Mouse (Mus musculus) gastrocnemius, adult 2 months (tissue): ENCODE results near the gene Olfr1248. TPM values are rescaled to one million over a fixed set of nuclear protein-coding genes. Genes with fewer than 3 reads are reported as not detected.
"Not testable (repeated sequence)": the region's sequence is repeated elsewhere in the genome, so short reads cannot be mapped to it uniquely, and the experiment has no call there.

Experiments
- DNase-seq: peaks from one replicate; pipeline ENCODE4 v3.0.0; 2022
- H3K27ac ChIP-seq: fragments of 200-600 bp; 2 replicates; pipeline ENCODE4 v1.8.1; 2022; ENCODE audit warnings: mild to moderate bottlenecking
- H3K4me3 ChIP-seq: fragments of 200-600 bp; 2 replicates; pipeline ENCODE4 v1.8.1; 2022; ENCODE audit warnings: mild to moderate bottlenecking, moderate library complexity
- CTCF ChIP-seq: fragments of 200-600 bp; IDR thresholded peaks from 2 replicates; pipeline ENCODE4 v1.8.1; 2022; ENCODE audit warnings: antibody characterized with exemption, mild to moderate bottlenecking, moderate library complexity
- intact Hi-C: fragments of 180-260 bp; cut with DNase I; formaldehyde crosslinking; loops from one replicate; pipeline ENCODE4 v1.15.1; 2025
- long read RNA-seq, 2 experiments: library from polyadenylated mRNA; stranded (forward); transcript quantifications; one replicate each; pipeline ENCODE4 v2.0.0; 2021
- total RNA-seq, 2 experiments: library from RNA; stranded (reverse); gene quantifications; 2 replicates each; pipeline ENCODE4 v1.2.3; 2021

Gene Olfr1248
- total RNA-seq: not detected
- long read RNA-seq, experiment 1: 0 reads
- long read RNA-seq, experiment 2: 0 reads

DNA sequence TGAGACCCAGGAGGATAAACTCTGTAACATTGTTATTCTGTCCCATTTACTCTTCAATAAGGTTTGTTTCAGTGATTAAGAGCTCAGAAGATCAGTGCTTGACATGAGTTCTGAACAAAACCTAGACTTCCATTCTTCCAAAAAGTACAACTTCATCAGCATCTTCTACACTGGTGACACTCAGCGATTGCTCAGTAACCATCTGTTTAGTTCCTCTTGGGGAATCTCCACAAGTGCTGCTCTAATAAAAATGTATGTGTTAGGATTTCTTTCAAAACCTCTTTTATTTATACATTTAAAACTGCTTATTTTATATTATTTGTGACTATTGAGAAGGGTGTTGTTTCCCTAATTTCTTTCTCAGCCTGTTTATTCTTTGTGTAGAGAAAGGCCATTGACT lies at the start of gene Olfr1248:
TSS of gene Olfr1248 (minus strand) at position 101 of the 400 bp plus-strand sequence.
- DNase-seq, intact Hi-C loops, H3K4me3 ChIP-seq, H3K27ac ChIP-seq: not testable (repeated sequence)

DNA sequence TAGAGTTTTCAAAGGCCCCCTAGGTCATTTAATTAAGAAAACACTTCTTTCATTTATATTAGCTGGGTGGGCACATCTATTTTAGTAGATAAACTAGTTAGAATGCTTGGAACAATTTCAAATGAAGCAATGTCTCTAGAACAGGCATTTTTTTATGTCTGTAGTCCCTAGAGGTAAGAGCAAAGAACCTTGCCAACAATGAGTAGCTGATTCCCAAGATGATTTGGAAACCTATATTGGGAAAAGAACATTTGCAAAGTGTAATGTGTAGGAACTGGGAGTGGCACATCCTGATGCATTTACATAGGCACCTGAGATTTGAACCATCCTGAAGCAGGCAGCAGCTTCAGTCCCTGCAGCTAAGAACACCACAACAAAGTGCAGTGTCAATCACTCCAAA lies 43.3 kb upstream of the Olfr1248 start, which contains the start of gene Olfr1250:
TSS of gene Olfr1250 (minus strand) at position 101 of the 400 bp plus-strand sequence.
- H3K27ac ChIP-seq: no peak within 1 kb of the TSS
- no peak within 1 kb of the TSS for H3K4me3 ChIP-seq
- intact Hi-C loops: no loop called here

DNA sequence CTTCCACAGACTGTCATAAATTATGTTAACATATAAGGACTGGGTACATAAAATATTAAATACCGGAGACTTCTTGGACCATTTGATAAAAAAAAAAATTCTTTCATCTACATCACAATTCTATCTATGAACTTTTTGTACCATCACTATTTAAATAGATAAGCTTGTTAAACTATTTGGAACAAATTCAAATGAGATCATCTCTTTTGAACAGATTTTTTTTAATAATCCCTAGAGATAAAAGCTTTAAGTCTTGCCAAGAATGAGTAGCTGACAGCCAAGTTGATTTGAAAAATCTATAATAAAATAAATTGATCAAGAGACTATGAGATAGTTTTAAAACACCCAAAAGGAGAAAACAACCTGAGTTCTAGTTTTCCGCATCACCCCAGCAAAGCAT lies 16.8 kb upstream of the Olfr1248 start, which contains the start of gene Olfr1249:
TSS of gene Olfr1249 (minus strand) at position 101 of the 400 bp plus-strand sequence.
- H3K27ac ChIP-seq: no peak within 1 kb of the TSS
- no peak for DNase-seq
- H3K4me3 ChIP-seq: no peak within 1 kb of the TSS
- no peak for TF ChIP-seq CTCF
- intact Hi-C loops: no loop called here

More for the DNA sequence above, 43.3 kb upstream of the Olfr1248 start, which contains the start of gene Olfr1250:
- DNase-seq: no peak
- no peak for TF ChIP-seq CTCF

DNA sequence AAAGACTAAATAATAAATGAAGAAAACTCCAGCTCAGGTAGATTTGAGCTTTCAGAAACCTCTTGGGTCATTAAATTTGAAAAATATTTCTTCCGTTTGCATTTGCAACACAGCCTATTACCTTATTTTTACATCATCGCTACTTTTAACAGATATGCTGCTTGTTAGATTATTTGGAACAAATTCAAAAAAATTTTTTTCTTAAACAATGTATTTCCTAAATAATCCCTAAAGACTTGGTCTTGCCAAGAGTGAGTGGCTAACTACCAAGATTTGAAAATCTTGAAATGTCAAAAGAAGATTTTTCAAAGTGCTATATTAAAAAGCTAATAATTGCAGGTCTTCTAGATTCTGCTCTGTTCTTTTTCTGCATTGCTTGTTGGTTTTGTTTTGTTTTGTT lies 4.0 kb downstream of the Olfr1248 start, which contains the start of gene Olfr1247:
TSS of gene Olfr1247 (minus strand) at position 101 of the 400 bp plus-strand sequence.
- H3K27ac ChIP-seq: no peak within 1 kb of the TSS
- no peak within 1 kb of the TSS for H3K4me3 ChIP-seq
- DNase-seq: no peak
- intact Hi-C loops: no loop called here
- no peak for TF ChIP-seq CTCF

DNA sequence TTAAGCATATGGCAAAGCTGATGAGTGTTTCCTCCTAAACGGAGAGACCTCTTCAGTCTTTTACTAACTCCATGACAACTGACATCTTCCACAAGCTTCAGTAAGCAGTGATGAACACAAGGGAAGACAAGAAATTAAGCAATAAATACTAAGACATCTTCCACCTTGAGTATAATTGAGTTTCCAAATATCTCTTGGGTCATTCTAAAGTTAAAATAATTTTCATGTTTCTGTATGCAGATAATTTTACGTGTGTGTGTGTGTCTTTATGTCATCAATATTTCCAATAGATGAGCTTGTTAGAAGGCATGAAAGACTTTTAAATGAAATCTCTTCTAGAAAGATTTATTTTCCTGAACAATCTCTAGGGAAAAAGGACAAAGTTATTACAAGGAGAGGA lies 25.0 kb downstream of the Olfr1248 start, which contains the start of gene Olfr1246:
TSS of gene Olfr1246 (minus strand) at position 101 of the 400 bp plus-strand sequence.
- Histone ChIP-seq H3K4me3 (no peak within 1 kb of the TSS), H3K27ac (no peak within 1 kb of the TSS)
- intact Hi-C loops: no loop called here
- no peak for DNase-seq
- TF ChIP-seq CTCF: no peak

DNA sequence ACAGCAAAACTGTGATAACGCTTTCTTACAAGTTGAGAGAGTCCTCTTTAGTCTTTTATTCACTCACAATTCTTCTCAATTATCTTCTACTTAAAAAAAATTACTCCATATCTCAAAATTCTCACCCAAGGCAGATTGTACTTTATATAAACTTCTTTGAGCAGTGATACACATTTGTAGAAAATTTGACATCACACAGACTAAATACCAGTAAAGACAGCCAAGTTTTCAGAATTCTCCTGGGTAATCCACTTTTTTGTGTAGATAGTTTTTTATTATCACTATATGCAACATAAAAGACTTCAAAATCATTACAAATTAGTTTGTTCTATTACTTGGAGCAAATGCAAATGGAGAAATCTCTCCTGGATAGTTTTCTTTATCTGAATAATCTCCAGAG lies 39.7 kb downstream of the Olfr1248 start, which contains the start of gene Olfr1245:
TSS of gene Olfr1245 (minus strand) at position 101 of the 400 bp plus-strand sequence.
- TF ChIP-seq CTCF: no peak

More for the DNA sequence above, 39.7 kb downstream of the Olfr1248 start, which contains the start of gene Olfr1245:
- intact Hi-C loops: no loop called here
- Histone ChIP-seq H3K27ac (no peak within 1 kb of the TSS), H3K4me3 (no peak within 1 kb of the TSS)
- no peak for DNase-seq

Other genes with a start within 250 kb of the Olfr1248 start
- not detected for gene Olfr1238, start 208.6 kb downstream of the Olfr1248 start, total RNA-seq
- not detected for gene Olfr1239, start 197.8 kb downstream of the Olfr1248 start, total RNA-seq
- gene Olfr1240, start 175.2 kb downstream of the Olfr1248 start, total RNA-seq: not detected
- not detected for gene Olfr1241, start 131.1 kb downstream of the Olfr1248 start, total RNA-seq
- gene Olfr1242, start 119.9 kb downstream of the Olfr1248 start, total RNA-seq: not detected
- not detected for gene Olfr1243, start 86.8 kb downstream of the Olfr1248 start, total RNA-seq
- gene Olfr1245, start 39.8 kb downstream of the Olfr1248 start, total RNA-seq: not detected
- not detected for gene Olfr1246, start 25.1 kb downstream of the Olfr1248 start, total RNA-seq
- under 1 TPM; 0.03 to 0.06 TPM for gene Olfr1247, start 4.1 kb downstream of the Olfr1248 start, total RNA-seq
- not detected for gene Olfr1249, start 16.7 kb upstream of the Olfr1248 start, total RNA-seq
- gene Olfr1250, start 43.2 kb upstream of the Olfr1248 start, total RNA-seq: not detected
- not detected for gene Olfr1251, start 53.7 kb upstream of the Olfr1248 start, total RNA-seq
- gene Olfr1252, start 106.8 kb upstream of the Olfr1248 start, total RNA-seq: not detected
- not detected for gene Olfr1253, start 138.8 kb upstream of the Olfr1248 start, total RNA-seq
- gene Olfr1254, start 175.4 kb upstream of the Olfr1248 start, total RNA-seq: not detected
- gene Olfr1255, start 193.8 kb upstream of the Olfr1248 start, total RNA-seq: not detected
- not detected for gene Olfr1256, start 223.3 kb upstream of the Olfr1248 start, total RNA-seq
- gene Olfr48, start 230.0 kb upstream of the Olfr1248 start, total RNA-seq: not detected